Mouse (Mus musculus): ENCODE measurements at regions not wholly inside any gene's neighbourhood (a gene's known extent, or its start where the extent isn't known, plus 50 kb on each side); places are given as distances from the start of the nearest gene placed in this dataset.

- H3K4me1 ChIP-seq (ENCODE audit: control insufficient read depth, insufficient read depth, low read length), result peaks cover 9% of the 10 kb centered on the region; the same call in 1 of the 2 replicates
- no peak overlapping the region for H3K27ac ChIP-seq (ENCODE audit: low read depth, low read length)
- H3K9ac ChIP-seq (ENCODE audit: low read depth, low read length), result no peak overlapping the region
- ATAC-seq (ENCODE audit: low FRiP score, low TSS enrichment), result no peak
- H3K9me3 ChIP-seq (ENCODE audit: control insufficient read depth, low read length), result no peaks in the 10 kb centered on the region
- no peaks in the 10 kb centered on the region for H3K27me3 ChIP-seq (ENCODE audit: control insufficient read depth, insufficient read depth, low read length)
- H3K36me3 ChIP-seq (ENCODE audit: control insufficient read depth, insufficient read depth, low read length), result no peaks in the 10 kb centered on the region
- H3K4me2 ChIP-seq (replicated peaks; ENCODE audit: low read depth, low read length), result no peak overlapping the region
- H3K4me3 ChIP-seq (ENCODE audit: low read length), result no peak overlapping the region
- 35% methylated on average over 1 of the region's 1 CpGs for WGBS
Observed at GRCm38 (mm10) chr12:9655794-9656193, 85.9 kb downstream of the Osr1 start.

GRCm38 (mm10) chr12:9656324-9656723 is 86.4 kb downstream of the Osr1 start:
- Histone ChIP-seq H3K4me3 (ENCODE audit: low read length) (no peak overlapping the region), H3K27ac (ENCODE audit: low read depth, low read length) (no peak overlapping the region), H3K4me2 (replicated peaks; ENCODE audit: low read depth, low read length) (no peak overlapping the region), H3K27me3 (ENCODE audit: control insufficient read depth, insufficient read depth, low read length) (no peaks in the 10 kb centered on the region), H3K9me3 (ENCODE audit: control insufficient read depth, low read length) (no peaks in the 10 kb centered on the region), H3K36me3 (ENCODE audit: control insufficient read depth, insufficient read depth, low read length) (no peaks in the 10 kb centered on the region), H3K9ac (ENCODE audit: low read depth, low read length) (no peak overlapping the region), H3K4me1 (ENCODE audit: control insufficient read depth, insufficient read depth, low read length) (peaks cover 9% of the 10 kb centered on the region; the same call in 1 of the 2 replicates)
- no peak for ATAC-seq (ENCODE audit: low FRiP score, low TSS enrichment)
- WGBS, result 40% methylated on average over 3 of the region's 3 CpGs

DNA sequence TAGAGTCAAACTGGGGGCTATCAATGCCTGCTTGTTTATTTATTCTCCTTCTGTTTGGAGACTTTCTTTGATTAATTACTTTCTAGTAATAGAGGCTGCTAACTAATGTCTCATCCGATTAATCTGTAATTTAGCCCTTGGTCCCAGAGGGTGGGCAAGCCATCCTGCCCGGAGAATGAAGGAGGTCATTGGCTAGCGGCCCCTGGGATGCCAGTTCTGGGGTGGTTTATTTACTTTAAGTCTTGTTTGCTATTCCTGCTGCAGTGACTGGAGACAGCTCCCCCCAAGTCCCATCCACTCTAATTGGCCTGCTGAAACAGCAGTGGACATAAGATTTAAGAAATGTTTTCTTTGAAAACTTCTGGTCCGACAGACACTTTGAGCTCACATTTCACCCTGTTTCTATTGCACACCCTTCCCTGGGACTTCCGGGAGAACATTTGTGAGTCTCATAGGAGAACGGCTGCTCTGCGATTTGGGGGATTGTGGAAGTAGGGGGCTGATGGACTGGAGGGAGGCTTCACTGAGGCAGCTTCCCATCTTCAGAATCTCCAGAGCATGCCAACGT is 87.4 kb downstream of the Osr1 start:
- H3K9me3 ChIP-seq (ENCODE audit: control insufficient read depth, low read length), result no peaks in the 10 kb centered on the region
- no peak overlapping the region for H3K27ac ChIP-seq (ENCODE audit: low read depth, low read length)
- peak; percentile 75 for ATAC-seq (ENCODE audit: low FRiP score, low TSS enrichment)
- no peak overlapping the region for H3K9ac ChIP-seq (ENCODE audit: low read depth, low read length)
- peak overlapping the region; percentile 15; the same call in 1 of the 2 replicates for H3K4me2 ChIP-seq (replicated peaks; ENCODE audit: low read depth, low read length)
- no peaks in the 10 kb centered on the region for H3K36me3 ChIP-seq (ENCODE audit: control insufficient read depth, insufficient read depth, low read length)
- H3K4me3 ChIP-seq (ENCODE audit: low read length), result no peak overlapping the region
- no peaks in the 10 kb centered on the region for H3K27me3 ChIP-seq (ENCODE audit: control insufficient read depth, insufficient read depth, low read length)
- H3K4me1 ChIP-seq (ENCODE audit: control insufficient read depth, insufficient read depth, low read length), result peaks cover 9% of the 10 kb centered on the region; the same call in 1 of the 2 replicates
- 14% methylated on average over 8 of the region's 8 CpGs for WGBS

- WGBS, result 57% methylated on average over 8 of the region's 8 CpGs
- no peak overlapping the region for H3K9ac ChIP-seq (ENCODE audit: low read depth, low read length)
- no peaks in the 10 kb centered on the region for H3K9me3 ChIP-seq (ENCODE audit: control insufficient read depth, low read length)
- ATAC-seq (ENCODE audit: low FRiP score, low TSS enrichment), result no peak
- peaks cover 9% of the 10 kb centered on the region; the same call in 1 of the 2 replicates for H3K4me1 ChIP-seq (ENCODE audit: control insufficient read depth, insufficient read depth, low read length)
- peak overlapping the region; percentile 15; the same call in 1 of the 2 replicates for H3K4me2 ChIP-seq (replicated peaks; ENCODE audit: low read depth, low read length)
- no peak overlapping the region for H3K27ac ChIP-seq (ENCODE audit: low read depth, low read length)
- H3K4me3 ChIP-seq (ENCODE audit: low read length), result no peak overlapping the region
- H3K36me3 ChIP-seq (ENCODE audit: control insufficient read depth, insufficient read depth, low read length), result no peaks in the 10 kb centered on the region
- H3K27me3 ChIP-seq (ENCODE audit: control insufficient read depth, insufficient read depth, low read length), result no peaks in the 10 kb centered on the region
Observed at GRCm38 (mm10) chr12:9657793-9658192, 87.9 kb downstream of the Osr1 start.

DNA sequence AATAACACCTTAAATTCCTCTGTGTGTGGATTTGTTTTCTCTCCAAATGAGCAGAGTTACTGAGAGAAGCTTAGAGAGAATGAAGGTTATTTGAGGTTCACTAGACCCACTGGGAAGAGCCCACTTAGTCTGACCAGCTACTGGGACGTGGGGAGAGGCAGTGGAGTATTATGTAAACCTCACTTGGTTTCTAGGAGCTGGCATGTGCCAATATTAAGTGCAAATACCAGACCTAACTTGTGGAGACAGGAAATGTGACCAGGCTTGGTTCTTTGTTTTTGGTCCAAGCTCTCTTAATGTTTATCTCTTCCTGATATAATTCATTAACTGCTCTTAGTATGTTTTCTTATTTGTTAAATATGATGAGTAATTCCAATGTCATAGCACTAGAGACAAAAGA is 90.4 kb downstream of the Osr1 start:
- Histone ChIP-seq H3K27me3 (ENCODE audit: control insufficient read depth, insufficient read depth, low read length) (no peaks in the 10 kb centered on the region), H3K9me3 (ENCODE audit: control insufficient read depth, low read length) (no peaks in the 10 kb centered on the region), H3K27ac (ENCODE audit: low read depth, low read length) (no peak overlapping the region), H3K9ac (ENCODE audit: low read depth, low read length) (no peak overlapping the region), H3K4me2 (replicated peaks; ENCODE audit: low read depth, low read length) (no peak overlapping the region), H3K4me1 (ENCODE audit: control insufficient read depth, insufficient read depth, low read length) (peaks cover 9% of the 10 kb centered on the region; the same call in 1 of the 2 replicates), H3K36me3 (ENCODE audit: control insufficient read depth, insufficient read depth, low read length) (no peaks in the 10 kb centered on the region), H3K4me3 (ENCODE audit: low read length) (no peak overlapping the region)
- no peak for ATAC-seq (ENCODE audit: low FRiP score, low TSS enrichment)
- WGBS, result 42% methylated on average over 1 of the region's 1 CpGs

DNA sequence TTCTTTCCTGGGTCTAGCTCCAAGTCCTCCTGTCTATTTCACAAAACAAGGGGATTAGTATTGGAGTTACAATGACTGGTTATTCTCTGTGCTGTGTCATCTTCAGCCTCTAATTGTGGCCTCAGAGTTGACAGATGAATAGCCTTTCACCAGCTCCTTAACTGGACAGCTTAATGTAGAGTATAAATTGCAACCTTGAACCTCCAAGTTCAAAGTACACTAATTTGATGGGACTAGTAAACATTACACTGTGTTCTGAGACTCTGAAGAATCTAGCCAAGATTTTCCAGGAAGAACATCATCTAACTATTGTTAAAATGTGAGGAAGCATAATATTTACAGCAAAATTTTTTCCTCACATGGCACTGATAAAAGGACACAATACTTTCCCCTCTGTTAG is 118.9 kb downstream of the Osr1 start:
- Histone ChIP-seq H3K9me3 (ENCODE audit: control insufficient read depth, low read length) (no peaks in the 10 kb centered on the region), H3K4me3 (ENCODE audit: low read length) (no peak overlapping the region), H3K4me1 (ENCODE audit: control insufficient read depth, insufficient read depth, low read length) (no peaks in the 10 kb centered on the region), H3K4me2 (replicated peaks; ENCODE audit: low read depth, low read length) (no peak overlapping the region), H3K27ac (ENCODE audit: low read depth, low read length) (no peak overlapping the region), H3K9ac (ENCODE audit: low read depth, low read length) (no peak overlapping the region), H3K36me3 (ENCODE audit: control insufficient read depth, insufficient read depth, low read length) (no peaks in the 10 kb centered on the region), H3K27me3 (ENCODE audit: control insufficient read depth, insufficient read depth, low read length) (no peaks in the 10 kb centered on the region)
- ATAC-seq (ENCODE audit: low FRiP score, low TSS enrichment), result no peak

GRCm38 (mm10) chr12:9689541-9689940 is 119.6 kb downstream of the Osr1 start:
- no peaks in the 10 kb centered on the region for H3K9me3 ChIP-seq (ENCODE audit: control insufficient read depth, low read length)
- no peak overlapping the region for H3K27ac ChIP-seq (ENCODE audit: low read depth, low read length)
- no peak for ATAC-seq (ENCODE audit: low FRiP score, low TSS enrichment)
- H3K4me1 ChIP-seq (ENCODE audit: control insufficient read depth, insufficient read depth, low read length), result no peaks in the 10 kb centered on the region
- no peak overlapping the region for H3K4me3 ChIP-seq (ENCODE audit: low read length)
- WGBS, result 89% methylated on average over 4 of the region's 4 CpGs
- no peaks in the 10 kb centered on the region for H3K27me3 ChIP-seq (ENCODE audit: control insufficient read depth, insufficient read depth, low read length)
- no peak overlapping the region for H3K9ac ChIP-seq (ENCODE audit: low read depth, low read length)
- no peak overlapping the region for H3K4me2 ChIP-seq (replicated peaks; ENCODE audit: low read depth, low read length)
- H3K36me3 ChIP-seq (ENCODE audit: control insufficient read depth, insufficient read depth, low read length), result no peaks in the 10 kb centered on the region

DNA sequence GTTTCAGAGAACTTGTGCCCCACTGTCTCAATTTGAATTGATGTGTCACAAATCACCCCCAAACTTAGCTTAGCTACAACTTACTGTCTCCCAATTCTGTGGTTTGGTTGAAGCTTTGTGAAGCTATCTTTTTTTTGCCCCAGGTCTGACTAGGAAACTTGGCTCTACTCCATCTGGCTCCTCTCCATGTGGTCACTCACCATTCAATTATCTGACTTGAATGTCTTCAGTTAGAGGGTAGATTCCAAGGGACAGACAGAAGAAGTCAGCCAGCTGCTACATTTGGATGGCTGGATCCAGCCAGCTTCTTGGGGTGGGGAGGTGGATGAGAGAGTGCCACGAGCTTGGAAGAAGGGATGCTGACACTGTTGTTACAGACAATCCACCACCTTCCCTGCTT is 163.0 kb downstream of the Osr1 start:
- Histone ChIP-seq H3K4me2 (replicated peaks; ENCODE audit: low read depth, low read length) (no peak overlapping the region), H3K27me3 (ENCODE audit: control insufficient read depth, insufficient read depth, low read length) (no peaks in the 10 kb centered on the region), H3K9me3 (ENCODE audit: control insufficient read depth, low read length) (no peaks in the 10 kb centered on the region), H3K36me3 (ENCODE audit: control insufficient read depth, insufficient read depth, low read length) (no peaks in the 10 kb centered on the region), H3K9ac (ENCODE audit: low read depth, low read length) (no peak overlapping the region), H3K27ac (ENCODE audit: low read depth, low read length) (no peak overlapping the region), H3K4me1 (ENCODE audit: control insufficient read depth, insufficient read depth, low read length) (no peaks in the 10 kb centered on the region), H3K4me3 (ENCODE audit: low read length) (no peak overlapping the region)
- no peak for ATAC-seq (ENCODE audit: low FRiP score, low TSS enrichment)
- WGBS, result 44% methylated on average over 1 of the region's 1 CpGs

GRCm38 (mm10) chr12:9744709-9745395 is 174.9 kb downstream of the Osr1 start:
- no peak overlapping the region for H3K4me3 ChIP-seq (ENCODE audit: low read length)
- H3K36me3 ChIP-seq (ENCODE audit: control insufficient read depth, insufficient read depth, low read length), result no peaks in the 10 kb centered on the region
- no peak overlapping the region for H3K4me2 ChIP-seq (replicated peaks; ENCODE audit: low read depth, low read length)
- H3K9ac ChIP-seq (ENCODE audit: low read depth, low read length), result no peak overlapping the region
- 63% methylated on average over 6 of the region's 6 CpGs for WGBS
- no peaks in the 10 kb centered on the region for H3K4me1 ChIP-seq (ENCODE audit: control insufficient read depth, insufficient read depth, low read length)
- no peaks in the 10 kb centered on the region for H3K9me3 ChIP-seq (ENCODE audit: control insufficient read depth, low read length)
- no peak overlapping the region for H3K27ac ChIP-seq (ENCODE audit: low read depth, low read length)
- no peaks in the 10 kb centered on the region for H3K27me3 ChIP-seq (ENCODE audit: control insufficient read depth, insufficient read depth, low read length)
- 0 out of 2 replicates have a peak, but pooled peaks have one; percentile 55 for ATAC-seq (ENCODE audit: low FRiP score, low TSS enrichment)

All from kidney, embryonic 14.5 days (tissue).